Mouse (Mus musculus) heart, embryonic 14.5 days (tissue): ENCODE data around the gene Fgf10. TPM values are rescaled to one million over a fixed set of nuclear protein-coding genes. Genes with fewer than 3 reads are reported as not detected.

Source experiments
- ATAC-seq: fragments of 200-750 bp; cut with Nextera tagmentation; 2 replicates; pipeline ENCODE4 v1.8.0; 2017; ENCODE audit warnings: low read depth, moderate TSS enrichment; ENCODE audit not compliant: insufficient number of reproducible peaks, insufficient read depth, low FRiP score
- H3K27ac ChIP-seq, 2 experiments: fragments of 200-500 bp in 1 of 2; fragments of 300-500 bp in 1 of 2; sonication (generic) in 1 of 2; replicated peaks in 1 of 2; 2 replicates each; pipeline ENCODE4 v1.5.1; 2012 to 2014; ENCODE audit warnings: low read depth in 2 of 2, low read length in 2 of 2, control low read depth in 1 of 2, mild to moderate bottlenecking in 1 of 2, mixed read lengths in 1 of 2; ENCODE audit not compliant: control insufficient read depth in 1 of 2, insufficient read depth in 1 of 2
- H3K27me3 ChIP-seq: fragments of 300-500 bp; sonication (generic); 2 replicates; pipeline ENCODE4 v1.6.1; 2014; ENCODE audit warnings: mild to moderate bottlenecking, low read length, control low read depth; ENCODE audit not compliant: control insufficient read depth, insufficient read depth
- H3K36me3 ChIP-seq: fragments of 300-500 bp; sonication (generic); 2 replicates; pipeline ENCODE4 v1.6.1; 2014; ENCODE audit warnings: mild to moderate bottlenecking, control low read depth, low read length, mixed read lengths; ENCODE audit not compliant: control insufficient read depth, insufficient read depth
- H3K4me1 ChIP-seq, 2 experiments: fragments of 200-500 bp in 1 of 2; fragments of 300-500 bp in 1 of 2; sonication (generic) in 1 of 2; 2 replicates each; pipeline ENCODE4 v1.6.1; 2012 to 2014; ENCODE audit warnings: low read length in 2 of 2, control low read depth in 1 of 2, mixed read lengths in 1 of 2; ENCODE audit not compliant: control insufficient read depth in 2 of 2, insufficient read depth in 2 of 2
- H3K4me2 ChIP-seq: fragments of 300-500 bp; sonication (generic); 2 replicates; pipeline ENCODE4 v1.6.1; 2014; ENCODE audit warnings: mild to moderate bottlenecking, low read length
- H3K4me3 ChIP-seq, 2 experiments: fragments of 200-500 bp in 1 of 2; fragments of 300-500 bp in 1 of 2; sonication (generic) in 1 of 2; 2 replicates each; pipeline ENCODE4 v1.5.1; 2012 to 2014; ENCODE audit warnings: low read length in 2 of 2, mild to moderate bottlenecking in 2 of 2, control low read depth in 1 of 2, low read depth in 1 of 2, moderate library complexity in 1 of 2; ENCODE audit not compliant: control insufficient read depth in 1 of 2, insufficient read depth in 1 of 2
- H3K9ac ChIP-seq: fragments of 300-500 bp; sonication (generic); 2 replicates; pipeline ENCODE4 v1.6.1; 2014; ENCODE audit warnings: mild to moderate bottlenecking, low read length
- H3K9me3 ChIP-seq: fragments of 300-500 bp; sonication (generic); 2 replicates; pipeline ENCODE4 v1.6.1; 2016; ENCODE audit warnings: low read length, control low read depth; ENCODE audit not compliant: control insufficient read depth
- WGBS: fragments of 180-500 bp; shearing (Covaris S2); extraction: QIAGEN DNeasy Blood & Tissue Kit; methylation state at CpG from one replicate; pipeline ENCODE4 v1.1.7; 2014; 5-methylcytosine and 5-hydroxymethylcytosine counted together
- polyA plus RNA-seq: library from polyadenylated mRNA; unstranded; fragments of >200 nt; fragmentation: Nextera tagmentation; extraction: Ambion mirVana; gene quantifications from 2 replicates; pipeline ENCODE4 v1.2.1, GENCODE M21; 2014

The Fgf10 gene
- polyA plus RNA-seq, 1 experiment from 2014 or later: 0.19 TPM

DNA sequence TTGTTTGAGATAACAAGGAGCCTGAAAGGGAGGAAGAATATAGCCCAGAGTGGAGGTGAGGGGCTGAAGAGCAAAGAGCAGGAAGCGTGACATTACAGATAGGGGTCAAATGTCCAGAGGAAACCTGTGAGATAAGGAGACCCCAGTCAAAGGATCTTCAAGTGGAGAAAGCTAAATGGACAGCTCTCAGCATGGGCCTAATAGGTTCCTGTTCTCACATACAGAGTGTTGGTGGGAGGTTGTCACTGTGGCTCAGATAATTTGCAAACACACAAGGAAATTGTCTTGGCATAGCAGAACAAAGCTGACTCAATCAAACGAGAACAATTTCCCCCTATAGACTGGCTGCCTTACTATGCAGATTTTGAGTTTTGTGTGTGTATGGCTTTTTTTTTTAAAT lies 89.4 kb downstream of the Fgf10 start:
- no peaks in the 10 kb centered on the region for H3K36me3 ChIP-seq
- no peak overlapping the region for H3K27ac ChIP-seq
- no peaks in the 10 kb centered on the region for H3K27me3 ChIP-seq
- H3K9ac ChIP-seq: no peak overlapping the region
- H3K4me2 ChIP-seq: no peak overlapping the region
- no peaks in the 10 kb centered on the region for H3K9me3 ChIP-seq
- peaks cover 0 to 2% of the 10 kb centered on the region in 2 experiments; a peak in 1 of 4 replicates for H3K4me1 ChIP-seq
- WGBS: 13% methylated on average over 2 of the region's 2 CpGs
- no peak; the same call in 1 of the 2 replicates for ATAC-seq
- no peak overlapping the region for H3K4me3 ChIP-seq

DNA sequence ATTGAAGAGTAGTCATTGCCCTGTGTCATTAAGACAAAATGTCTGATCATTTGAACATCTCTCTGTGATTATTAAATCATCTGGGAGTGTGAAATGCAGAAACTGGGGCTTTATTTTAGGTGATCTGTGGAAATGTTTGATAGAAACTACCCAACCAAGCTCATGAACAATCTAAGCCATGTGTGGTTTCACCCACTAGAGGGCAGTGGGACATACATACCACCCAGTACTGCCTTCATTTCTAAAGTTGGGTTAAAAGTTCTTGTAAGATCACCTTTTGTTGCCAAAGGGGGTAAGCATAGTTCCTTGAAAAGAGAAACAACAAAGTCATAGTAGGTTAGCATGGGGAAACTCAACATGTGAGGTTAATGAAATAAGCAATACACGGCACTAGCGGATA lies 93.4 kb downstream of the Fgf10 start:
- no peaks in the 10 kb centered on the region for H3K9me3 ChIP-seq
- no peak for ATAC-seq

DNA sequence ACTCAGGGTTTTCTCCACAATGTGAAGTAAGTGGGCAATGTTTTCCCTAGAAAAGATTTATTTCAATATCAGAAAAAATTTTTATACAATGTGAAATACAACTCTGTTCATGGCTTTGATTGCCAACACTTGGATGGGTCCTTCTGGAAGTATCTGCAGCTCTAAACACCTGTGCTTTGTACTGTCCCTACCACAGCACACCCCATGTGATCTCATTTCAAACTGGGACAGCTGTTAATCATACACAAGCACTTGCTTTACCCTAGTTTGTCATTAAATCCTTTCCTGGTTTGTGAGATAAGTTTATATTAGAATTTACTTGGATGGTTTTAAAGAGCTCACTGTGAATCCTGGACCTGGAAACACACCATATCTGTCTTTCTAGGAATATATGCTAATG lies 102.6 kb downstream of the Fgf10 start:
- H3K27ac ChIP-seq: no peak overlapping the region
- no peaks in the 10 kb centered on the region for H3K36me3 ChIP-seq
- H3K27me3 ChIP-seq: no peaks in the 10 kb centered on the region
- H3K4me2 ChIP-seq: no peak overlapping the region
- no peaks in the 10 kb centered on the region for H3K9me3 ChIP-seq
- H3K4me1 ChIP-seq: no peaks in the 10 kb centered on the region
- no peak for ATAC-seq
- no peak overlapping the region for H3K9ac ChIP-seq
- H3K4me3 ChIP-seq: no peak overlapping the region

More for the DNA sequence above, 93.4 kb downstream of the Fgf10 start:
- Histone ChIP-seq H3K27ac (no peak overlapping the region), H3K4me1 (peaks cover 0 to 2% of the 10 kb centered on the region in 2 experiments; a peak in 1 of 4 replicates), H3K4me2 (no peak overlapping the region), H3K4me3 (no peak overlapping the region), H3K9ac (no peak overlapping the region), H3K27me3 (no peaks in the 10 kb centered on the region), H3K36me3 (no peaks in the 10 kb centered on the region)
- 93% methylated on average over 2 of the region's 2 CpGs for WGBS

DNA sequence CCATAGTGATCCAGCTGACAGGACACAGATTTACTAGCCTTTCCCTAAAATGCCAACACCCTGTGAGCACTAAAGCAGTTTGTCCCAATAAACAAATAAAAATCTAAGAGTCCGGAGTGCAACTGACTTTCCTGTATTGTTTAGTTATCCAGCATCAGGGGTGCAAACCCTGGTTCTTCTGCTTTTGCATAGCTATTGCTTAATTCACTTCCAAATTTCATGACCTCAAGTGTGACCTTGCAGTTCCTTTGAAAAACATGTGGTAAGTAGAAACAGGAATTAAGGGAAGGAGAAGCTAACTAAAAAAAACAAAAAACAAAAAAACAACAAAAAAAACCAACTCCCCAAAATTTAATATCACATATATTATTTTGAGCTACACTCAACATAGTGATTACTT lies 105.6 kb downstream of the Fgf10 start:
- H3K36me3 ChIP-seq: no peaks in the 10 kb centered on the region
- H3K27me3 ChIP-seq: no peaks in the 10 kb centered on the region
- H3K9ac ChIP-seq: no peak overlapping the region
- H3K4me1 ChIP-seq: no peaks in the 10 kb centered on the region
- no peak overlapping the region for H3K27ac ChIP-seq
- no peak for ATAC-seq
- no peak overlapping the region for H3K4me3 ChIP-seq
- no peak overlapping the region for H3K4me2 ChIP-seq
- H3K9me3 ChIP-seq: no peaks in the 10 kb centered on the region
- 73% methylated on average over 1 of the region's 1 CpGs for WGBS

DNA sequence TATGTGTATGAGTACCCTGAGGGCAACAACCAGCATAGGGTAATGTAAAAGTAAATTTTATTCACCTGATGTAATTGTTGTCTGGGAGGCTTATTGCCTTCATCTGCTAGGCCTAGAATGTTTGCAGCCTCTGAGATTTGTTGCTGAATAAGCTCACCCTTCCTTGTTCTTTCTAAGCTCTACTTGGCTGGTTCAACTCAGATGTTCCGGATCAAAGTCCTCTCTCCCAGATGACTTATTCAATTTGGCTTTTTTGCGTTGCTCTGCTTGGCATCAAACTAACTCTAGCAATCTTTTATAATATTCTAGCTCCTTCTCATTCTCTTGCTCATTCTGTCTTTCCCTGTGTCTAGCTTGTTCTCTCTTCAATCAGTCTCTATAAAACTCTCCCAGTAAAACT lies 109.6 kb downstream of the Fgf10 start:
- Histone ChIP-seq H3K27me3 (no peaks in the 10 kb centered on the region), H3K4me1 (no peaks in the 10 kb centered on the region), H3K27ac (no peak overlapping the region), H3K4me2 (no peak overlapping the region), H3K36me3 (no peaks in the 10 kb centered on the region), H3K9me3 (no peaks in the 10 kb centered on the region), H3K9ac (no peak overlapping the region), H3K4me3 (no peak overlapping the region)
- no peak for ATAC-seq
- 92% methylated on average over 2 of the region's 2 CpGs for WGBS

DNA sequence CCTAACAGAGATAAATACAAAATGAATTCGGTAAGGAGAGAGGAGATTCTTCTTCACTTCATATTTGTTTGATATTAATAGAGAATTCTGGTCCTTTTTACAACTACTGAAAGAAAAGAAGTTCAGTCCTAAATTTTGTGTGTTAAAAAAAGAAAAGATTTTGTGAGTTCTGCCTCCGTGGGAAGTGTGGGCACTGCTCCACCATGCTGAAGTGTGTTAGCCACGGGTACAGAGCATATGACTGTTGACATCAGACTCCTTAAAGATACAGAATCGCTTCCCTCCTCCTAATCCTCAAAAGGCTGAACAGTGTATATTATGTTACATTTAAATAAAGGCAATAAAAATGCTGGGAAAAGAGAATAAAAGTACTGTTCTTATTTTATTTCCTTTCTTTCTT lies 122.2 kb downstream of the Fgf10 start:
- no peak overlapping the region for H3K4me2 ChIP-seq
- H3K27ac ChIP-seq: no peak overlapping the region
- H3K4me1 ChIP-seq: no peaks in the 10 kb centered on the region
- H3K9ac ChIP-seq: no peak overlapping the region
- WGBS: 53% methylated on average over 4 of the region's 4 CpGs
- no peaks in the 10 kb centered on the region for H3K27me3 ChIP-seq
- H3K9me3 ChIP-seq: no peaks in the 10 kb centered on the region
- H3K36me3 ChIP-seq: no peaks in the 10 kb centered on the region
- no peak overlapping the region for H3K4me3 ChIP-seq
- no peak for ATAC-seq

DNA sequence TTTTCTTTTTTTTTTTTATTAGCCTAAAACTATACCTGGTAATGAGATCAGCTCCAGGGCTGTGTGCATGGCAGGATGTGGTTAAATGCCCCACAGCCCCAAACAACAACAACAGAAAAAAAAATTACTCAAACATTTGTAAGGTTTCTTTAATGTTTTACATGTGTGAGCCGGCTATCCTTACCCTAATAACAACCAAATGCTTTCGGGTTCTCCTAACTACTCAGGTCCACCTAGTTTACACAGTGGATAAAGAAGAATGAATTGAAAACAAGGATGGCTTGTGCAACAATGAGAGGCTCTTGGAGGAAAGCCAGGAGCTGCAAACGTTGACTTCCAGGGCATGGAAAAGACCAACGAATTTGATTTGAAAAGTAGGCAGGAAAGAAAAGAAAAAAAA lies 122.6 kb downstream of the Fgf10 start:
- Histone ChIP-seq H3K27ac (no peak overlapping the region), H3K9me3 (no peaks in the 10 kb centered on the region), H3K4me1 (no peaks in the 10 kb centered on the region), H3K4me2 (no peak overlapping the region), H3K36me3 (no peaks in the 10 kb centered on the region), H3K9ac (no peak overlapping the region), H3K4me3 (no peak overlapping the region), H3K27me3 (no peaks in the 10 kb centered on the region)
- ATAC-seq: no peak
- WGBS: 43% methylated on average over 4 of the region's 4 CpGs

DNA sequence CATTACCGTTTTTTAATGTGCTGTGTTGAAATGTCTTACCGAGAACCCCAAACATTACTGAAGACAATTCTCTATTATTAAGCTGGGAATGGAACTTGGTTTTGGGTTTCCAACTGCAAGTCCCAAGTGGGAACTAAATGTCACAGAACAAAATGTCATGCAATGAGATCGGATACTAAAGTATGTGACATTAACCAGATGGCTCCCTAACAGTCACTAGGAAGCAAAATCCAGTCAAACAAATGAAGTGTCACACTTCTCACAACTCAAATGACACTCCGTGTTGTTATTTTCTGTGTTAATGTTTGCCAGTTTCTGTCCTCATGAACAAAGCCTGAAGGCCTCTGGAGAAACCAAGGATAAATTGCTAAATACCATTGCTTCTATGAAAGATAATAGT lies 130.6 kb downstream of the Fgf10 start:
- Histone ChIP-seq H3K4me1 (no peaks in the 10 kb centered on the region), H3K4me2 (no peak overlapping the region), H3K9ac (no peak overlapping the region), H3K27ac (no peak overlapping the region), H3K4me3 (no peak overlapping the region), H3K27me3 (no peaks in the 10 kb centered on the region), H3K9me3 (no peaks in the 10 kb centered on the region), H3K36me3 (no peaks in the 10 kb centered on the region)
- no peak for ATAC-seq
- 56% methylated on average over 4 of the region's 4 CpGs for WGBS
